Mouse (Mus musculus) urinary bladder, postnatal 36 days (tissue): ENCODE measurements around the gene C130060K24Rik.

ENCODE experiments used
- DNase-seq, 2 experiments: peaks; one replicate each; pipeline ENCODE4 v3.0.0; 2022; ENCODE audit warnings: low spot score in 2 of 2, mixed read lengths in 1 of 2

Gene C130060K24Rik

GRCm38 (mm10) chr6:65380918-65381772 is at the start of gene C130060K24Rik:
TSS of gene C130060K24Rik (plus strand) at chr6:65381105.
- no peak for DNase-seq

GRCm38 (mm10) chr6:65334246-65334645 is 46.7 kb upstream of the C130060K24Rik start:
- no peak for DNase-seq

GRCm38 (mm10) chr6:65339391-65339790 is 41.5 kb upstream of the C130060K24Rik start:
- no peak for DNase-seq

- DNase-seq: no peak
These were observed 39.5 kb upstream of the C130060K24Rik start for GRCm38 (mm10) chr6:65341360-65341759.

GRCm38 (mm10) chr6:65347736-65348135 is 33.2 kb upstream of the C130060K24Rik start:
- no peak for DNase-seq

GRCm38 (mm10) chr6:65348255-65348654 is 32.6 kb upstream of the C130060K24Rik start:
- DNase-seq: no peak

GRCm38 (mm10) chr6:65351622-65352021 is 29.3 kb upstream of the C130060K24Rik start:
- DNase-seq: no peak

GRCm38 (mm10) chr6:65375918-65376317 is 5.0 kb upstream of the C130060K24Rik start:
- no peak for DNase-seq

GRCm38 (mm10) chr6:65421888-65422287 is 41.0 kb downstream of the C130060K24Rik start:
- no peak for DNase-seq

GRCm38 (mm10) chr6:65427065-65427464 is 46.2 kb downstream of the C130060K24Rik start:
- DNase-seq: no peak

GRCm38 (mm10) chr6:65433159-65433558 is 52.3 kb downstream of the C130060K24Rik start:
- DNase-seq: no peak

- no peak for DNase-seq
These were observed 72.6 kb downstream of the C130060K24Rik start for GRCm38 (mm10) chr6:65453465-65453864.

- no peak for DNase-seq
These were observed 84.4 kb downstream of the C130060K24Rik start for GRCm38 (mm10) chr6:65465294-65465693.

GRCm38 (mm10) chr6:65470320-65470719 is 89.4 kb downstream of the C130060K24Rik start:
- no peak for DNase-seq

GRCm38 (mm10) chr6:65472455-65472854 is 91.5 kb downstream of the C130060K24Rik start:
- DNase-seq: no peak

GRCm38 (mm10) chr6:65498786-65499185 is 117.9 kb downstream of the C130060K24Rik start:
- no peak for DNase-seq
